In the genomic region with DNA sequence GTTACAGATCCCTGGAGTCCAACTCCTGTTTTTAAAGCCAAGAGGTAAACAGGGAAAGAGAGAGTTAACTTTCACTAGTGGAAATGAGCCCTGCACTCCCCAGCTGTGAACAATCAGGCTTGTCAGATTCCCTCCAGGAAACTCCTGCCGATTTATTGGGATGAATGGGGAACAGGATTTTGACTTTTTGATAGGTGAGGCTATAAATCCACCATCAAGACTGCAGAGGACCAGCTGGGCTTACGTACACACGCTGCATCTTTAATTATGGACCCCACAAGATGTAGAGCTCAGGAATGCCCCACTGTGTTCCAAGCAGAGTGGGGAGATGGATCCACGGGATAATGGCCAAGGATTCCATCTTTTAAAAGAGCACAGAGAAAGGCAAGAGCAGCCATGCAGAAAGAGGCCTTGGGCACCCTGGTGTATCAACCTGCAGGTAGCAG, we compare ENCODE assay signal across 18 mouse cellular contexts.
A peak's percentile ranks its signal among the peaks of the same experiment; 100 is the strongest.
DNase-seq lines count a peak whose midpoint lies in the region; ATAC-seq lines count a peak whose summit lies in the region.
"Had no signal": no experiment of that assay in that cellular context is flagged by ENCODE, and none has a peak within 500 bp of the region (broad histone marks: within the 10 kb centered on the region; RNA-seq: fewer than 3 reads in every experiment).

No protein-coding gene starts in this region.

- no peak overlapping the region for H3K4me3 ChIP-seq in hindbrain, embryonic 13.5 days
- no peak overlapping the region for H3K4me3 ChIP-seq in hindbrain, embryonic 12.5 days
- H3K4me3 ChIP-seq in neural tube, embryonic 12.5 days = no peak overlapping the region
- H3K4me3 ChIP-seq in limb, embryonic 12.5 days (replicated peaks) = no peak overlapping the region
- H3K4me3 ChIP-seq: embryonic facial prominence, embryonic 13.5 days; midbrain, embryonic 12.5 days had no signal

- peak; percentile 61 for ATAC-seq in hindbrain, embryonic 13.5 days (ENCODE audit: low FRiP score)
- no peak for ATAC-seq in hindbrain, embryonic 12.5 days (ENCODE audit: low FRiP score)
- peak; percentile 65; the same call in 1 of the 2 replicates for ATAC-seq in neural tube, embryonic 12.5 days (ENCODE audit: low FRiP score, low read depth)
- ATAC-seq in limb, embryonic 12.5 days (ENCODE audit: insufficient number of reproducible peaks, insufficient read depth, low FRiP score, low TSS enrichment, low read depth) = peak; percentile 89
- ATAC-seq in activated CD4-positive, CD25-positive, alpha-beta regulatory T cell, adult 4 months = no peak
- ATAC-seq: hindbrain, embryonic 16.5 days; Patski had no signal

- no peaks in the 10 kb centered on the region for H3K36me3 ChIP-seq in hindbrain, embryonic 13.5 days
- H3K36me3 ChIP-seq in hindbrain, embryonic 12.5 days = no peaks in the 10 kb centered on the region
- no peaks in the 10 kb centered on the region for H3K36me3 ChIP-seq in neural tube, embryonic 12.5 days
- H3K36me3 ChIP-seq in limb, embryonic 12.5 days = no peaks in the 10 kb centered on the region
- H3K36me3 ChIP-seq: embryonic facial prominence, embryonic 13.5 days; midbrain, embryonic 12.5 days had no signal

- H3K27me3 ChIP-seq in hindbrain, embryonic 13.5 days = no peaks in the 10 kb centered on the region
- H3K27me3 ChIP-seq in hindbrain, embryonic 12.5 days = no peaks in the 10 kb centered on the region
- H3K27me3 ChIP-seq in neural tube, embryonic 12.5 days (replicated peaks) = no peaks in the 10 kb centered on the region
- H3K27me3 ChIP-seq in limb, embryonic 12.5 days = no peaks in the 10 kb centered on the region
- H3K27me3 ChIP-seq: embryonic facial prominence, embryonic 13.5 days; midbrain, embryonic 12.5 days; Patski had no signal

- WGBS in hindbrain, embryonic 13.5 days = 37% methylated on average over 4 of the region's 4 CpGs
- WGBS in hindbrain, embryonic 12.5 days = 37% methylated on average over 4 of the region's 4 CpGs
- WGBS in neural tube, embryonic 12.5 days = 15% methylated on average over 4 of the region's 4 CpGs
- WGBS in limb, embryonic 12.5 days = 7% methylated on average over 4 of the region's 4 CpGs

- H3K4me2 ChIP-seq in hindbrain, embryonic 13.5 days = no peak overlapping the region
- H3K4me2 ChIP-seq in hindbrain, embryonic 12.5 days (replicated peaks) = no peak overlapping the region
- H3K4me2 ChIP-seq in neural tube, embryonic 12.5 days (replicated peaks) = no peak overlapping the region
- no peak overlapping the region for H3K4me2 ChIP-seq in limb, embryonic 12.5 days
- H3K4me2 ChIP-seq: embryonic facial prominence, embryonic 13.5 days; liver, embryonic 11.5 days; midbrain, embryonic 12.5 days had no signal

- peaks cover 14% of the 10 kb centered on the region; the same call in 1 of the 2 replicates for H3K4me1 ChIP-seq in hindbrain, embryonic 13.5 days (replicated peaks)
- H3K4me1 ChIP-seq in hindbrain, embryonic 12.5 days = peaks cover 5% of the 10 kb centered on the region; the same call in 1 of the 2 replicates
- H3K4me1 ChIP-seq in neural tube, embryonic 12.5 days = no peaks in the 10 kb centered on the region
- H3K4me1 ChIP-seq in limb, embryonic 12.5 days (replicated peaks) = peaks cover 14% of the 10 kb centered on the region
- H3K4me1 ChIP-seq: midbrain, embryonic 12.5 days had no signal

- H3K27ac ChIP-seq in hindbrain, embryonic 13.5 days = no peak overlapping the region
- H3K27ac ChIP-seq in hindbrain, embryonic 12.5 days = no peak overlapping the region
- no peak overlapping the region for H3K27ac ChIP-seq in neural tube, embryonic 12.5 days
- no peak overlapping the region for H3K27ac ChIP-seq in limb, embryonic 12.5 days
- H3K27ac ChIP-seq: embryonic facial prominence, embryonic 13.5 days; macrophage; midbrain, embryonic 12.5 days had no signal

- DNase-seq in neural tube, embryonic 10.5 days (ENCODE audit: extremely low spot score, low spot score) = no peak
- no peak for DNase-seq in frontal cortex, postnatal 14 days (ENCODE audit: low spot score in 2 of 2)
- DNase-seq: gastrocnemius, postnatal 25 days; kidney, adult 8-10 months; lung, adult 2 months; right cerebral cortex, adult 18-20 months; thymus, adult 2 months had no signal

- no peaks in the 10 kb centered on the region for H3K9me3 ChIP-seq in hindbrain, embryonic 13.5 days
- no peaks in the 10 kb centered on the region for H3K9me3 ChIP-seq in hindbrain, embryonic 12.5 days (replicated peaks)
- H3K9me3 ChIP-seq in neural tube, embryonic 12.5 days = no peaks in the 10 kb centered on the region
- H3K9me3 ChIP-seq in limb, embryonic 12.5 days = no peaks in the 10 kb centered on the region
- H3K9me3 ChIP-seq: embryonic facial prominence, embryonic 13.5 days; midbrain, embryonic 12.5 days had no signal

- no peak overlapping the region for H3K9ac ChIP-seq in hindbrain, embryonic 13.5 days
- H3K9ac ChIP-seq in hindbrain, embryonic 12.5 days = no peak overlapping the region
- H3K9ac ChIP-seq in neural tube, embryonic 12.5 days = no peak overlapping the region
- H3K9ac ChIP-seq in limb, embryonic 12.5 days (replicated peaks) = no peak overlapping the region
- H3K9ac ChIP-seq: embryonic facial prominence, embryonic 13.5 days; midbrain, embryonic 12.5 days had no signal

Comparison
In these comparisons a context has a peak if more than half of its experiments do, and no peak if none do; other contexts are left out.
1. ATAC-seq: peak in hindbrain, embryonic 13.5 days (single experiment), neural tube, embryonic 12.5 days (single experiment) and limb, embryonic 12.5 days (single experiment); none in hindbrain, embryonic 12.5 days (single experiment) and activated CD4-positive, CD25-positive, alpha-beta regulatory T cell, adult 4 months (single experiment).